Mouse (Mus musculus): ENCODE data around the gene Ahcyl2. TPM values are rescaled to one million over a fixed set of nuclear protein-coding genes. Genes with fewer than 3 reads are reported as not detected.

Gene Ahcyl2
- total RNA-seq, 2 experiments from 2014 or later: 19.6 to 74.5 TPM

GRCm38 (mm10) chr6:29940428-29940827 lies 172.6 kb downstream of the Ahcyl2 start:
- no peak for ATAC-seq (replicated peaks; ENCODE audit: low FRiP score, low TSS enrichment, poor library complexity, severe bottlenecking)

- no peak for ATAC-seq (replicated peaks; ENCODE audit: low FRiP score, low TSS enrichment, poor library complexity, severe bottlenecking)
These were observed 173.2 kb downstream of the Ahcyl2 start for GRCm38 (mm10) chr6:29941036-29941435.

- no peak for ATAC-seq (replicated peaks; ENCODE audit: low FRiP score, low TSS enrichment, poor library complexity, severe bottlenecking)
These were observed 176.7 kb downstream of the Ahcyl2 start for GRCm38 (mm10) chr6:29944465-29944864.

DNA sequence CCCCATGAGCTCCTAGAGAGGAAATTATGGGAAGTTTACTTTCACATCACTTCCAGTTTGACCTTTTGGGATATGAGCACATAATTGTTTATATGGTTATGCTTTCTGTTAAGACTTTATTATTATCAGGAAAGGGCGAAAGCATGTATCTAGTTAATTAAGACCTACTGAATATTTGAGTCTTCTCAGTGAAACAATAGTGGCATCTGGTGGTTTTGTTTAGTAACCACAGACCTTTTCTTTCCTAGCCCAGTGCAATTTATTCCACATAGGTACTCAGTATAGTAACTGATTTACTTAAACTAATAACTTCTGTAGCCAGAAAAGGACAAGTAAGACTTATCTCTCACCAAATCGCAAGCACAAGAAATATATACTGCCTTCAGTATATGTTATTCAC lies 178.8 kb downstream of the Ahcyl2 start:
- no peak for ATAC-seq (replicated peaks; ENCODE audit: low FRiP score, low TSS enrichment, poor library complexity, severe bottlenecking)

GRCm38 (mm10) chr6:29947823-29948222 lies 180.0 kb downstream of the Ahcyl2 start:
- ATAC-seq (replicated peaks; ENCODE audit: low FRiP score, low TSS enrichment, poor library complexity, severe bottlenecking): no peak

- ATAC-seq (replicated peaks; ENCODE audit: low FRiP score, low TSS enrichment, poor library complexity, severe bottlenecking): no peak
These were observed 188.9 kb downstream of the Ahcyl2 start for GRCm38 (mm10) chr6:29956749-29957148.

DNA sequence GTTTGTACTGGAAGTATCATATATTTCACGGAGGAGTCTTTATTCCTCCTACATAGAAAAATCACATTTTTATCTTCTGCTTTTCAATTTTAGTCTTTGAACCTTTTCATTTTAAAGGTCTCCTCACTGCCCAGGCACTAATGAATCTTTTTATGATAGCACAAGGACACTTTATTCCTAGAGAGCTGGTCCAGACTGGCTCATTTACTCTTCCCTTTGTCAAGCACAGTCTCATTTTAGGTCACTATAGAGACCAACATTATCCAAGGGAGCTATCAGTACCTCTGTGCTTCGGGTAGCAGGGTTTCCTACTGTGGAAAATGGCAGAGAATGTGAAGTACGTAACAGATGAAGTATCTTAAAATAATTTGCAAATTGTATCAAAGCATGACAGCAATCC lies 190.9 kb downstream of the Ahcyl2 start:
- ATAC-seq (replicated peaks; ENCODE audit: low FRiP score, low TSS enrichment, poor library complexity, severe bottlenecking): no peak

DNA sequence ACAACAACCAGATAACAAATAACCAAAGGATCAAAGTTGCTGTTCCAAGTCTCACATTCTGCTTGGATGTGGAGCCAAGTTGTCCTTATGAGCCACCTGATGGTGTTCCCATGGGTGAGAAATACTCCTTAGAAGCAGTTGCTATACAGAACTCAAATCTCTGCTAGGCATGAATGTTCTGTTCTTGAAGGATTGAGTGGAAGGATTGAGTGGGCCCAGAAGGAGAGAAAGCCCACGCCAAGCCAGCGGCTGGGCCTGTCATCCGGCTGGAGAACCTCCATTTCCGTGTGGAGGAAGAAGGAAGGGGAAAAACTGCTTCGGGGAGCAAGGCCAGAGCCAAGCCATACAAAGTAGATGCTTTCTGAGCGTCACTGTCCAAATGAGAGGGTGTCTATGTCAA lies 193.3 kb downstream of the Ahcyl2 start:
- ATAC-seq (replicated peaks; ENCODE audit: low FRiP score, low TSS enrichment, poor library complexity, severe bottlenecking): no peak

Other genes with a start within 250 kb of the Ahcyl2 start
- gene Irf5, start 241.4 kb upstream of the Ahcyl2 start, total RNA-seq (2014; fragmentation: Nextera tagmentation): 0.59 and 1.1 TPM in 2 replicates
- gene Irf5, start 241.4 kb upstream of the Ahcyl2 start, total RNA-seq (2017): 0.99 and 5.9 TPM in 2 replicates
- 117 and 122 TPM in 2 replicates for gene Tnpo3, start 158.1 kb upstream of the Ahcyl2 start, total RNA-seq (2014; fragmentation: Nextera tagmentation)
- gene Tnpo3, start 158.1 kb upstream of the Ahcyl2 start, total RNA-seq (2017): 76.6 and 89.5 TPM in 2 replicates
- 88.1 and 106 TPM in 2 replicates for gene Tspan33, start 73.8 kb upstream of the Ahcyl2 start, total RNA-seq (2014; fragmentation: Nextera tagmentation)
- 36.2 and 60.3 TPM in 2 replicates for gene Tspan33, start 73.8 kb upstream of the Ahcyl2 start, total RNA-seq (2017)
- gene Smo, start 32.5 kb upstream of the Ahcyl2 start, total RNA-seq (2014; fragmentation: Nextera tagmentation): 27.5 and 34.8 TPM in 2 replicates
- 24.0 and 31.1 TPM in 2 replicates for gene Smo, start 32.5 kb upstream of the Ahcyl2 start, total RNA-seq (2017)
- 0.48 and 0.82 TPM in 2 replicates for gene Strip2, start 149.0 kb downstream of the Ahcyl2 start, total RNA-seq (2014; fragmentation: Nextera tagmentation)
- gene Strip2, start 149.0 kb downstream of the Ahcyl2 start, total RNA-seq (2017): 1.2 TPM in 1 of 2 replicates, not detected in the other